Mouse (Mus musculus) spleen, embryonic (tissue): ENCODE measurements at regions not wholly inside any gene's neighbourhood (a gene's known extent, or its start where the extent isn't known, plus 50 kb on each side); places are given as distances from the start of the nearest gene placed in this dataset.

ENCODE experiments used
- CTCF ChIA-PET: fragments of 350-600 bp; sonication (Branson Sonifier 250); formaldehyde crosslinking; loops from one replicate; lab custom pipeline; 2022; lab: Charles Lee

- CTCF ChIA-PET: no interaction called here
Observed at GRCm38 (mm10) chr9:101807249-101807648, 54.4 kb upstream of the 9630041A04Rik start.

DNA sequence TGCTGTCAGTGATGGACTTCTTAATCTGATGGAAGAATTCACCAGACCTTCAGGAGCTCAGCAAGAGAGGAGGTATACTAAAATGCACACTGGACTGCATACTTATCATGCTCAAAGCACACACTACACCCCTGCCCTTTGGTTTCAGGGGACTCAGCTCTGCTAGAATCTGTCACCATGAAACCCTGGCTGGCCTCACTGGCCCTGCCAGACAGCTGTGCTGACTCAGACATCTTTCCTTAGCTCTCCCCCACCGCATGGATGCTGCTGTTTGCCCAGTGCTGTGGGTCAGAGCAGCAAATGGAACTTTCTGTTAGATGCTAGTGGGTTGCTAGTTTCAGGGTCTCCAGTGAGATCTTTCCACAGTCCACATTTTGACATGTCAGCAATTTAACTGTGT, 64.9 kb upstream of the 9630041A04Rik start:
- CTCF ChIA-PET: no interaction called here

DNA sequence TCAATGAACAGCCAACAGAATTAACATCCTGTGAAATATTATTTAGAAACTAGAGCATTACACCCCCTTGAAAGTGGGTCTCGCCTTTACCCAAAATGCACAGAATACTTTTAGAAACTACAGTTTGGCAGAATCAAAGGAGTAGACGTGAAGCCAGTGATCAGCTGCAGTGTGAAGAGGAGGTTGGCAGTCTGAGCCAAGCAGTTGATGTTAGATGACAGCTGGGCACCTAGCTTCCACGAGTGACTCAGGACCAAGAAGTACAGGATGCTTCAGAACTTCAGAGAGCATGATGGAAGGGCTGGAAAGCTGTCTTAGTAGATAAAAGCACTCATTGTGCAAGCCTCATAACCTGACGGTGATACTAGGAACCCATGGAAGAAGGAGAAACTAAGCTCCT, 65.6 kb upstream of the 9630041A04Rik start:
- CTCF ChIA-PET: no interaction called here

DNA sequence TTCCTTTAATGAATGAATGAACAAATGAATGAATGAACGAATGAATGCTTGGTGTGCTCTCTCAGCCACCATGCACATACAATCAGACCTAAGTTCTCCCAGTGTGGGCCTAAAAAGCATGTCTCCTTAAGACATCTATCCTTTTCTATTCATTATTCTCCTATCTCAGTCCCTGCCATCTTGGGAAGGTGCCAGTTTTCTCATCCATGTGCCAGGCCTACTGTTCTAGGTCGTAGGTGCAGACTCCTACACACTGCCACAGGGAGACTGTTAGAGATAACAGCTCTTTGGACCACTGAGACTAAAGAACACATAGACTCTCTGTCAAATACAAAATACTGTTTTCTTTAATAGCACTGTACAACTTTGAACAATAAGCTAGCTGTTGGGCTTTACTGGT, 66.2 kb upstream of the 9630041A04Rik start:
- CTCF ChIA-PET: no interaction called here

GRCm38 (mm10) chr9:101790936-101791335, 70.7 kb upstream of the 9630041A04Rik start:
- CTCF ChIA-PET: no interaction called here

DNA sequence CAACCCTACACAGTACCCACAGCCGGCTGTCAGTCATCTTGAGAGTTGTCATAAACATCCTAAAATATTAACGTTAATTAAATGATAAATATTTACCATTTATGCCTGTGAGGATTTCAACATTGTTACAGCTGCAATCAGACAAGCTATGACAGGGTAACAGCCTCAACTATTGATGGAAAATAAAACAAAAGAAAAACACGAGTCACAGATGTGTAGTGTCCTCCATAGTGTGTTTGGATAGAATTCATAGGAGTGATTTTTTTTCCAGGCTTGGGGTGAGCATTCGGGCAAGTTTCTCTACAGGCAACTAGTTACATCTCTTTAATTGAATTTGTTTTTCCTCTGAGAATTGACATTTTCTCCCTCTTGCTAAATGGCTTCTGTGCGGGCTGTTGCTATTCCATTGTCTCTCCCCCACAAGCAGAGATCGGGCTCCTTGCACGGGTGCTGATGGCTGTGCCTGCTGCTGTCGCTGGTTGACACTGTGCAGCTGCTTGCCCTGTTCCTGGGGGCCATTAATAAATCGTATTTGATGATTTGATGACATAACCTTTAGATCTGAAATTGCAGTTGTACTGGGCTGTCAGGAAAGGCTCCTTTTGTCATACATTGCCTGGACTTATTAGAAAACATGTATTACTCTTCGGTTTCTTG, 120.6 kb upstream of the 9630041A04Rik start:
- CTCF ChIA-PET: no interaction called here

GRCm38 (mm10) chr9:101739322-101739721, 122.3 kb upstream of the 9630041A04Rik start:
- CTCF ChIA-PET: no interaction called here

GRCm38 (mm10) chr9:101734271-101734670, 127.4 kb upstream of the 9630041A04Rik start:
- CTCF ChIA-PET: no interaction called here

DNA sequence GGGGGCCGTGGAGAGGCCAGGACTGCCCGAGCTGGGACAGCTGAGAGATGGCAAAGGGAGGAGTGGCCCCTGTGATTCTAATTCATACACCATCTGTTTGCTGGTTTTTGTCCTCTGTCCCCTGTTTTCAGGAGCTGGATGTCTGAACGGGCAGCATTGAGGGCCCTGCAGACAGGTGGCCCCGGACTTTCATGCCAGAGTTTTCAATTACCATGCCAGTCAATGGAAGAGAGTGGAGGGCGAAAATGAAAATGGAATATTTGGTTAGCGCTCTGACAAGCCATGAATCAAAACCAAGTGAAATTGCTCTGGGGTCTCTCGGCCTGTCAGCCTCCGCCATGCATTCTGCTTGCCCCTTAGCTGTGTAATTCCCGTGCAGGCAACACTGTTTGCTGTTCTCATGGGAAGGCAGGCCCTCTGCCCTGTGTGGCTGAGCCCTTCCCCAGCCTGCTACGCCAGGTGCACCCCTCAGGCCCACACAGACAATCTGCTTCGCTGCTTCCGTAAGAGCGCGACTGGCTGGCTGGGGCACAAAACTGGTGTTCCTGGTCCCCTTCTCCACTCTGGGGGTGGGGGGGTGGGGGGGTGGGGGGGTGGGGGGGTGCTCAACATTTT, 127.9 kb upstream of the 9630041A04Rik start:
- CTCF ChIA-PET: no interaction called here

- CTCF ChIA-PET: no interaction called here
Observed at GRCm38 (mm10) chr9:101730136-101730535, 131.5 kb upstream of the 9630041A04Rik start.

DNA sequence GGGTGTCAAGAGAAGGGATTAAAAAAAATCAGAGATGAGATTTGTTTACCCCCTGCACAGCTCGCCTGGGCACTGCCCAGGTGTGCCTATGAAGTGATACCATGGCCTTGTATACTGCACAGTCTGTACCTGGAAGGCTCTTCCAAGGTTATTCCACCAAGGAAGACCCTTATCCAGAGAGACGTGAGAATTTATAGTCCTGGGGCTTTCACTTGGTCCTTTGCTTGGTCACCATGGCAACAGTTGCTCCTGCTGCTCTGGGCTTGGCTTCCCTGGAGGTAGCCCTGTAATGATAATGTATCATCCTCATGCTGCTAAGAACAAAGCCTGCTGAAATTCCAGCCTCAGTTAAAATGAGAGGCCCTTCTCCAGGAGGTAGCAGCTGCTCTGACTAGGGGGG, 143.7 kb upstream of the 9630041A04Rik start:
- CTCF ChIA-PET: no interaction called here

DNA sequence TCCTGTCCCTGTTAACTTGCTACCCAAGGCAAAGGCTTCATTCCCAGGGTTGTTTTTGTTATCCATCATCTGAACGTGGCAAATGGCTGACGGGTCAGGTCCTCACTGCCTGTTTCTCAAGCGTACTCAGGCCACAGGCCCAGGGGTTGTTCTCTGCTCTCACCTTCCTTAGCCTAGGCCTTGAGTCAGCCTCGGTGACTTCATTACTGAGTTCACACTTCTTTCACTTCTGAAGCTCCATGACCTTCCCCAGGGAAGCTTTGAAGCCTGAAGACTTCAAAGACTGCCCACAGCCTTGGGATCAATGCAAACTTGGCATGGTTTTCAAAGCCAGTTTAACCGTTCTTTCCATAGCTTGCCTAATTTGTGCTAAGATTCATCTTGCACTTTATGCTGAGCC, 145.3 kb upstream of the 9630041A04Rik start:
- CTCF ChIA-PET: no interaction called here

- CTCF ChIA-PET: no interaction called here
Observed at GRCm38 (mm10) chr9:101714805-101715204, 146.8 kb upstream of the 9630041A04Rik start.

DNA sequence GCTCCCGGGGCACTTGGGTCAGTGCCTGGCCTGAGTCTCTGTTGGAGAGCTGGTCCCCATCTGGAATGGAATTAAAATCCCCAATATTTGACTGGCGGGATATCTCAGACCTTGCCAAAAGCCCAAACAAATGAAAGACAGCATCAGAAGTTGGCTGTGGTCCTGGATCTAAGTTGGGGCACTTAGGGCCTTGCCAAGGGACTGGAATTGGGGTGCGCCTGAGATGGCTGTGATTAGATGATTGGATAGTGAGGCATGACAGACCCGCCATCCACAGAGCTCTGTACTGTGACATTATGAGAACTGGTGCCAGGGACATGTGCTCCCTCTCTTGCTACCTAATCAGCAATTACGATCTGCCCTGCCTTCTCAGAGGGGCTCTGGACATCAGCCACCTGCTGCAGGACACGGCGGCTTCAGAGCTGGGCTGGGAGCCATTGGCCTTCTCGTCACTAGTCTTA, 151.0 kb upstream of the 9630041A04Rik start:
- CTCF ChIA-PET: no interaction called here

DNA sequence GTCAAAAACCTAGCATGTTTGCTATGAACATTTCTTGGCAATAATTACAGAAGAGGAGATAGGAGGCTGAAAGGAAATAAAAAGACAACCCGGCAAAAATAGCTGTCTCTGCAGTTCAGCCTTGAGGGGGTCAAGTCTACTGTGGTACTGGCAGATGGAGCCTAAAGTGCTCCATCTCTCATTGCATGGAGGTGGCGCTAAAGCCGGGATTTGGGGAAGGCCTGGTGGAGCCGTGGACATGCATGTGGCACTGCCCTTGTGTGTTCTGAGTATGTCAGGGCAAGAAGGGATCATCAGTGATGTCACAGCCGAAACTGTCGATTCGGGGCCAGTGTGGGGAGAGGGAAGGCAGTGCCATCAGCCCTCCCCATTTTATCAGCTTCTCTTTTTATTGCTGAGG, 161.3 kb upstream of the 9630041A04Rik start:
- CTCF ChIA-PET: no interaction called here

DNA sequence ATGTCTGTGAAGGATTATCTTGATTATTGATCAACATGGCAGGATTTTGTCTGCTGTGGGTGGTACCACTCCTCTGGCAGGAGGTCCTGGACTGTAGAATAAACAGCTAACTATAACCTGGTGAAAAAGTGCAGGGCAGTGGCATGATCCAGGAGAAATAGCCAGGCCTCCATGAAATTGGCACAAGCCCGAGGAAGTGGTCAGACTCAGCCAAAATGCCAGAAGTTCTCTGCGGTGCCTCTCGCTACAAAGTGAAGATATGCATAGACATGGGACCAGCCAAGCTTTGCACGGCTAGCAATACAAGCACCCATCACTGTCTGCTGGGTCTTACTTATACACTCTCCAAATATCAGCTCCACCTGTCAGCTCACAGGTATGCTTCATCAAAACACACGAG, 167.6 kb upstream of the 9630041A04Rik start:
- CTCF ChIA-PET: no interaction called here

DNA sequence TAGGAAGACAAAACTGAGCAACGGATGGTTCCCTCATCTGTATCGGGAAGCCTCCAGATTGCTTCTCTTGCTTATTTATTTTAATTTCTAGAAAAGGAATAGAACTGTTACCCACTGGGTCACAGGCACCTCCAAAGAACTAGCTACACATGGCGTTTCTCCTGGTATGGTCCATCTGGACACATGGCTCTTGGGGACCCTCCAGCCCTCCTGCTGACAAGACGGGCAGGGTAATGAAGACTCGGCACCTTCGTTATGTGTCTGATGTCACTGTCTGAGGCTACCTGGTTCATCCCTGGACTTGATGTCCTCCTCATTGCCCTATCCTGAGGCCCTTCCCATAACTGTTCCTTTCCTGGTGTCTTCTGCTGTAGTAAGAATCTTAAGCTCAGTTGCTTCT, 170.3 kb upstream of the 9630041A04Rik start:
- CTCF ChIA-PET: no interaction called here

GRCm38 (mm10) chr9:101690916-101691315, 170.7 kb upstream of the 9630041A04Rik start:
- CTCF ChIA-PET: no interaction called here

- CTCF ChIA-PET: no interaction called here
Observed at GRCm38 (mm10) chr9:101690402-101690861, 171.2 kb upstream of the 9630041A04Rik start.

- CTCF ChIA-PET: no interaction called here
Observed at GRCm38 (mm10) chr9:101689532-101690401, 171.9 kb upstream of the 9630041A04Rik start.

GRCm38 (mm10) chr9:101687226-101687625, 174.4 kb upstream of the 9630041A04Rik start:
- CTCF ChIA-PET: interaction anchor here (0.6 kb wide), 1 partner anchor 246 kb away, joined by 9 read pairs; no protein-coding TSS in a partner anchor

GRCm38 (mm10) chr9:101677563-101677962, 184.1 kb upstream of the 9630041A04Rik start:
- CTCF ChIA-PET: no interaction called here
